Mouse (Mus musculus) cerebellum, adult 2 months (tissue): ENCODE data around the gene Npm3. TPM values are rescaled to one million over a fixed set of nuclear protein-coding genes. Genes with fewer than 3 reads are reported as not detected.

ENCODE experiments used
- DNase-seq, 2 experiments: peaks; one replicate each; pipeline ENCODE4 v3.0.0; 2021
- H3K27ac ChIP-seq: fragments of 200-500 bp; 2 replicates; pipeline ENCODE4 v1.5.1; 2012; ENCODE audit warnings: low read length, control low read depth, inconsistent platforms; ENCODE audit not compliant: insufficient read depth
- H3K27me3 ChIP-seq: fragments of 200-500 bp; 2 replicates; pipeline ENCODE4 v1.6.1; 2012; ENCODE audit warnings: inconsistent platforms, mild to moderate bottlenecking, low read length, moderate library complexity; ENCODE audit not compliant: control insufficient read depth, insufficient read depth
- H3K4me1 ChIP-seq: fragments of 200-500 bp; 2 replicates; pipeline ENCODE4 v1.6.1; 2011; ENCODE audit warnings: low read length; ENCODE audit not compliant: control insufficient read depth, insufficient read depth
- H3K4me3 ChIP-seq: fragments of 200-500 bp; replicated peaks from 2 replicates; pipeline ENCODE3; 2011; ENCODE audit warnings: mild to moderate bottlenecking, low read depth, low read length, control low read depth; ENCODE audit not compliant: insufficient read depth
- CTCF ChIP-seq: fragments of 200-500 bp; IDR thresholded peaks from 2 replicates; pipeline ENCODE4 v1.5.1; 2011; ENCODE audit warnings: low read depth, mild to moderate bottlenecking, control low read depth, low read length, moderate library complexity, borderline replicate concordance; ENCODE audit not compliant: insufficient read depth
- POLR2A ChIP-seq: fragments of 200-500 bp; IDR thresholded peaks from 2 replicates; pipeline ENCODE4 v1.6.1; 2011; ENCODE audit warnings: low read length, control low read depth, borderline replicate concordance; ENCODE audit not compliant: insufficient read depth
- WGBS: fragments of 180-500 bp; shearing (Covaris S2); methylation state at CpG from one replicate; pipeline ENCODE4 v1.1.7; 2018; 5-methylcytosine and 5-hydroxymethylcytosine counted together
- polyA plus RNA-seq: library from polyadenylated mRNA; depleted of rRNA; stranded (reverse); fragments of >200 nt; gene quantifications from 2 replicates; pipeline ENCODE4 v1.2.3, GENCODE M21; 2012; rRNA removed

Gene Npm3
- polyA plus RNA-seq, 1 experiment: 14.7 TPM

- no peaks in the 10 kb centered on the region for H3K27me3 ChIP-seq
- no peak for DNase-seq
- no peak for TF ChIP-seq CTCF
- no peak for TF ChIP-seq POLR2A
- no peak overlapping the region for H3K27ac ChIP-seq
- WGBS: 29% methylated on average over 14 of the region's 14 CpGs
- no peak overlapping the region for H3K4me3 ChIP-seq
- no peaks in the 10 kb centered on the region for H3K4me1 ChIP-seq
These were observed 23.6 kb downstream of the Npm3 start for GRCm38 (mm10) chr19:45725677-45726277.

GRCm38 (mm10) chr19:45722188-45722587 is 27.2 kb downstream of the Npm3 start:
- 76% methylated on average over 5 of the region's 5 CpGs for WGBS
- no peak overlapping the region for H3K4me3 ChIP-seq
- TF ChIP-seq CTCF (no peak), POLR2A (no peak)
- DNase-seq: no peak
- H3K27ac ChIP-seq: no peak overlapping the region
- peaks cover 5% of the 10 kb centered on the region; the same call in 1 of the 2 replicates for H3K4me1 ChIP-seq
- no peaks in the 10 kb centered on the region for H3K27me3 ChIP-seq

GRCm38 (mm10) chr19:45718286-45718685 is 31.1 kb downstream of the Npm3 start:
- Histone ChIP-seq H3K27me3 (no peaks in the 10 kb centered on the region), H3K4me1 (peaks cover 5% of the 10 kb centered on the region; the same call in 1 of the 2 replicates), H3K27ac (no peak overlapping the region), H3K4me3 (no peak overlapping the region)
- 49% methylated on average over 3 of the region's 3 CpGs for WGBS
- no peak for DNase-seq
- TF ChIP-seq CTCF: no peak
- TF ChIP-seq POLR2A: no peak

DNA sequence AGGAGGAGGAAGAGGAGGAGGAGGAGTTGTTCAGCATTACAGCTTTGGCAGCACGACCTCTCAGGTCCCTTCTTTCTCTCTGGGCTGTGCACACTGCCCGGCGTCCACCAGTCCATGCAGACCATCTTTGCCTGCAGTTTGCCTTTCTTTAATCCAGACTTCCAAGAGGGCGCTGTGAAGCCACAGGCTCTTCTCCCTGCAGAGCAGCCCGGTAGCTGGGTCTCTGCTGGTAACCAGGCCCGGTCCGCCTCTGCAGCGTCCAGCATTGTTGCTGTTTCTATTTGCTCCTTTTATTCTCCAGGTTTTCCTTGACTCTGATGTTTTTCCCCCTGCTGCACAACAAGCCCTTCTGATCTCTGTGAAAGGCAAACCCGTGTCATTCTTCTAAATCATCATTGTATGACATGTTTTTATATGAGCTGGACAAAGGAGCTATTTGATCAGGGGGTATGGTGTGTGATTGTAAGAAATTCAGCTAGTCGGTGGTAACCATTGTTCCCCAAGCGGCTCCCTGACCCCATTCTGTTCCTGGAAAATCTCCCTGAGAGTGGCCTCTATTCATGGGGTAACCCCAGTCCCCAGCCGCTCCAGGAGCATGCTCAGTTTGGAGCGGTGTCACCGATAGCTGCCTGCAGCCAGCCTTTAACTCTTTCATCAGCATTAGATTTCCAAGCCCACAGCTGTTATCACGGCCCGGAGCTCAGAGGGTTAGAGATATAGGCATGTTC is 31.7 kb downstream of the Npm3 start:
- no peak overlapping the region for H3K27ac ChIP-seq
- peak overlapping the region; percentile 40 for H3K4me3 ChIP-seq
- H3K4me1 ChIP-seq: peaks cover 5% of the 10 kb centered on the region; the same call in 1 of the 2 replicates
- WGBS: 8% methylated on average over 16 of the region's 16 CpGs
- DNase-seq: peak; percentile 62 to 69
- H3K27me3 ChIP-seq: no peaks in the 10 kb centered on the region
- TF ChIP-seq POLR2A (no peak), CTCF (peak; percentile 46; the same call in 1 of the 2 replicates)

GRCm38 (mm10) chr19:45708704-45709103 is 40.7 kb downstream of the Npm3 start:
- Histone ChIP-seq H3K4me3 (no peak overlapping the region), H3K4me1 (no peaks in the 10 kb centered on the region), H3K27me3 (no peaks in the 10 kb centered on the region; the same call in 1 of the 2 replicates), H3K27ac (no peak overlapping the region)
- TF ChIP-seq POLR2A (no peak), CTCF (no peak)
- WGBS: 29% methylated on average over 3 of the region's 3 CpGs
- DNase-seq: no peak

Other genes with a start within 250 kb of the Npm3 start
- gene Poll, start 189.1 kb downstream of the Npm3 start, polyA plus RNA-seq: 14.5 and 14.6 TPM in 2 replicates
- gene Gm17018, start 189.0 kb downstream of the Npm3 start, polyA plus RNA-seq: 44.6 and 56.7 TPM in 2 replicates
- gene Fbxw4, start 89.3 kb downstream of the Npm3 start, polyA plus RNA-seq: 43.7 and 44.8 TPM in 2 replicates
- gene Fgf8, start 6.7 kb downstream of the Npm3 start, polyA plus RNA-seq: not detected in 2 replicates
- 109 and 116 TPM in 2 replicates for gene Mgea5, start 34.2 kb upstream of the Npm3 start, polyA plus RNA-seq
- 9.5 and 10.8 TPM in 2 replicates for gene Kcnip2, start 66.5 kb upstream of the Npm3 start, polyA plus RNA-seq
- 17.7 and 18.2 TPM in 2 replicates for gene Armh3, start 248.9 kb upstream of the Npm3 start, polyA plus RNA-seq